Mouse (Mus musculus) layer of hippocampus, adult 8-10 months (tissue): ENCODE data around the gene Ptpn7. TPM values are rescaled to one million over a fixed set of nuclear protein-coding genes. Genes with fewer than 3 reads are reported as not detected.
A peak's percentile ranks its signal among the peaks of the same experiment; 100 is the strongest.
"Not testable (repeated sequence)": the region's sequence is repeated elsewhere in the genome, so short reads cannot be mapped to it uniquely, and the experiment has no call there.

Experiments used
- DNase-seq, 2 experiments: peaks; one replicate each; pipeline ENCODE4 v3.0.0; 2022; ENCODE audit warnings: low spot score in 2 of 2
- total RNA-seq, 4 experiments: library from RNA; stranded (reverse); gene quantifications; 2 replicates each; pipeline ENCODE4 v1.2.4; 2022

The Ptpn7 gene
- total RNA-seq = under 1 TPM in 2 of 4 experiments, not detected in 2; 0.16 to 0.34 TPM

DNA sequence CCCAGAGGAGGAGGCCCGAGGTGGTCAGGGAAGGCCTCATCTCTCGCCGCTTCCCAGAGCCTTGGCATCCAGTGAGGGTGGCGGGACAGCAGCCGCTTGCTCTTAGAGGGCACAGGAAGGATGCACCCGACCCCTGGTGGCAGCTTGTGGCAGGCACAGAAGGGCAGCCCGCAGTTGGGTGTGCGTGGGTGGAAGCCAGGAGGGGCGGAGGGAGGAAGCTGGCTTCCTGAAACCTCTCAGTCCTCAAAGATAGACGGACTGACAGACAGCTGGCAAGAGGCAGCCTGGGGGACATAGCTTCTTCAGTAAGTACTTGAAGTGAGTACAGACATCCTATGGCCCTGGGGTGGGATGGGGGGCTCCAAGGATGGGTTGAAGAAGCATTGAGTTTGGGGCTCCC, at the start of gene Ptpn7:
Ptpn7 (plus strand) TSS at position 228 of the 400 bp plus-strand sequence.
- no peak for DNase-seq

- DNase-seq = no peak
These were observed 49.0 kb upstream of the Ptpn7 start for GRCm38 (mm10) chr1:135083465-135083864.

GRCm38 (mm10) chr1:135085296-135085871, 47.1 kb upstream of the Ptpn7 start:
- DNase-seq = no peak

GRCm38 (mm10) chr1:135086015-135086414, 46.5 kb upstream of the Ptpn7 start:
- DNase-seq = no peak

- peak; percentile 59 to 65 for DNase-seq
These were observed 45.1 kb upstream of the Ptpn7 start for GRCm38 (mm10) chr1:135087414-135087813.

GRCm38 (mm10) chr1:135089626-135090025, 42.9 kb upstream of the Ptpn7 start:
- DNase-seq = no peak

- DNase-seq = no peak
These were observed 41.6 kb upstream of the Ptpn7 start for GRCm38 (mm10) chr1:135090914-135091313.

- DNase-seq = no peak
These were observed 37.8 kb upstream of the Ptpn7 start for GRCm38 (mm10) chr1:135094723-135095122.

GRCm38 (mm10) chr1:135095189-135095588, 37.3 kb upstream of the Ptpn7 start:
- no peak for DNase-seq

GRCm38 (mm10) chr1:135096312-135096711, 36.2 kb upstream of the Ptpn7 start:
- peak; percentile 63 to 76 for DNase-seq

DNA sequence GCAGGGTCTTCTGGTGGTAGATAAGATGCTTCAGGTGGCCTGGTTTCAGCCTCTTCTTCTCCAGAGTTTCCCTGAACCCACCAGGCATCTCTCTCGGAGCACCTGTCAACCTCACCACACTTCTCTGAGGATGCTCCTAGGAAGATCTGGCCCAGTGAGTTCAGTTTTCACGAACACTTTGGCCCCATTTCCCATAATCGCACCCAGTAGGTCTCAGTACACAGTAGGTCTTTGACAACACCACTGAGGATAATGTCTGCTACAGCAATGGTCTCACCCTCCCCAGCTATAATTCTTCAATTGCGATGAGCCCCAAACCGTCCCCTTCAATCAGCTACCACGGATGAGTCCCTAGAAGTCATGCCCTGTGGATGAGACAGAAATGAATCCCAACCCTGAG, 35.1 kb upstream of the Ptpn7 start:
- no peak for DNase-seq

DNA sequence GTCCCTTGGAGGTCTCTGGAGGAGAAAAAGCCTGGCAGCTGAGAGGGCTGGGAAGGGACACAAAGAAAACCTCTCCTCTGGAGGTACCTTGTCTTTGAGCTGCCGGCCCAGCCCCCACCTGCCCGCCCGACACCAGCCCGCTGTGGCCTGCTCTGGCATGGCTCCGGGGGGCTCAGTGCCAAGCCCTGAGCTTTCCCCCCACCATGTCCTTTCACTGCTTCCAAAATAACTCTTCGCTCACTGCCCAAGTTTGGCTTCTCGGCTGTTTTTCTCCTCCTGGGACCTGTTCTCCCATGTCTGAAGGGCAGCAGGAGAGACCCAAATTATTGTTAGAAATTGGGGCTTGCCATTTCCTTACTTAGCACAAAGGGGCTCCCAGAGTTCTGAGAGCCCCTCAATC, 34.1 kb upstream of the Ptpn7 start:
- DNase-seq = no peak

GRCm38 (mm10) chr1:135100400-135100799, 32.1 kb upstream of the Ptpn7 start:
- DNase-seq = no peak

GRCm38 (mm10) chr1:135105124-135105523, 27.4 kb upstream of the Ptpn7 start, which contains the start of gene Lgr6:
TSS of gene Lgr6 (minus strand) at chr1:135105276.
- DNase-seq = no peak

- peak in 1 of 2 experiments; percentile 55 for DNase-seq
These were observed 26.5 kb upstream of the Ptpn7 start for GRCm38 (mm10) chr1:135105951-135106350.

DNA sequence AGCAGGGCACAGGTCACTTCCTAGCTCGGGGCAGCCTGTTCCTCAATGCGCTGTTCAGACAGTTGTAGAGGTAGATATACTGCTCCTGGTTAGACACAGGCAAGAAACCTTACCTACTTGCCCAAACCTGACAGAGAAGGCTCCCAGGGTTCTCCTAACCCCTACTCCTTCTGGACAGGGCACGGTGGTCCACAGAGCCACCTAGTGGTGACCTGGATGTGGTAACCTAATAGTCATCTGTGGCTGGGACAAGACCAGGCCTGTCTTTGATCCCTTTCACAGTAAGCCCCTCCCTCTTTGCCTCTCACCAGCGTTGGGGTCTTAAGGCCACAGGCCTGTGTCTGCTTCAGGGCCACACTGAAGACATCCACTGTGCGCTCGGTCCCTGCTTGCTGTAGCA, 23.9 kb upstream of the Ptpn7 start:
- DNase-seq = no peak

- DNase-seq = peak in 1 of 2 experiments; percentile 80
These were observed 22.4 kb upstream of the Ptpn7 start for GRCm38 (mm10) chr1:135110075-135110474.

- DNase-seq = not testable (repeated sequence)
These were observed 21.2 kb upstream of the Ptpn7 start for GRCm38 (mm10) chr1:135111271-135111670.

DNA sequence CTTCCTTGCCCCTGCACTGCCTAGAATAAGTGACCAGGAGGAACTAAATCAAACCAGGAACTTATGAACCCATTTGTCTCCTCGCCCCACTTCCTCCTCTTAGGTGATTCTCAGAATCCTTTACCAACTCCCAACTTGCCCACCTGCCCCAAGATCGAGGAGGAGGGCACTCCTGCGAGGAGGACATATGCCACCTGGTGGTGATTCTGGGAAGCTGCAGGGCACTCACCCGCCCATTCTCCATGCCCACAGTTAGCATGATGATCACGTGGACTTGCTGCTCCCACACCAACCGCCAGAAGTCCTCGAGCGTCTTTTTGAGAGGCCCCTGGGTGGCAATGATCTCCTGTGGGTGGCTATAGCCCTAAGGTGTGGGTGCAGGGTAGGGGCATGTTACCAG, 19.8 kb upstream of the Ptpn7 start:
- no peak for DNase-seq

DNA sequence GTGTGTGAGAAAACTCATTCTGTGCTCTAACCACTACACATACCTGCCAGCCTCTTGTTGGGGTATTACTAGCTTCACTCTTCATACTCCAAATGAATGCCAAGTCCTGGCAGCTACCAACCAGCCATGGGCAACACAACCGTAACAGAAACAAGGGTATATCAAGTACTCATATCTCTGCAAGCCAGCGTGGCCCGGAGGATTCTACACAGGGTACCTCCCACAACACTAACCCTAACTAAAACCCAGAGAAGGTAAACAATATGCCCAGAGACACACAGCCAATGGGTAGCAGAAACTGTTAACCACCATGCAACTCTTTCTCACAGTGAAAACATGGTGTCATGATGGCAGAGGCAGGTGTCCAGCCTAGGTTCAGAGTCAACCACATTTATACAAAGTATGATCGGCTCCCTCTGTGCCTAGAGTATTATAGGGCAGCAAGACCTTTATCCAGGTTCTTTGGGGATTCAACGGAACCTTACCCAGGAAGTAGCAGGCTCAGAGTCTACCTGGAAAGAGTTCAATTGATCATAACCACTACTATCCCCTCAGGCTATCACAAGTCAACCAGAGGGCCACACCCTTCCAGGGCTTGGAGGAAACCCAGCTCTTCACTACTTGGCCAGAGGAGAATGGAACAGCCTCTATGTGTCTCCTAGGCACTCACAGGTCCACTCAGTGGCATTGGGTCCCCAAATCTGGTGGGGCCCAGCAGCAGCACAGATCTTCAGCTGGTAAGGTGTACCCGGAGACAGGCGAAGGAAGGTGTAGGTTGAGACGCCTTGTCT, 7.7 kb upstream of the Ptpn7 start:
- DNase-seq = no peak

DNA sequence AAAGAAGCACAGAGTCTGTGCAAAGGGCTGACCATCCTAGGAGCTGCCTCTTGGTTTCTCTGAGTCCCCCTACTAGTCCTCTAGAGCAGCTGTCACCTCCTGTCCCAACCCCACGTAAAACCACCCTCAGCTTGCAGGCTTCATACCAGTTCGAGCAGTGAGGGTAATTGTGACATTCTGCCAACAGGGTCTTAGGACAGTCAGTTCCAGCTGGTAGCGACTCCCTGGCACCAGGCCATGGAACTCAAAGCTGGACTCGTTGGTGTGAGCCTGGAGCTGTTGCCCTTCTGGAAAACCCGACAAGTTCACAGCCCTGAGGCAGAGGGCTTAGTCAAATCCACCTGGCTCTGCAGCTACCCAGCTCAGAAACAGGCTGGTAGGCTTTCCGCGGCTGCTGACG, 6.5 kb upstream of the Ptpn7 start:
- no peak for DNase-seq

- DNase-seq = no peak
These were observed 6.0 kb upstream of the Ptpn7 start for GRCm38 (mm10) chr1:135126443-135127027.
